Mouse (Mus musculus) heart, postnatal 10 days (tissue): ENCODE measurements at regions not wholly inside any gene's neighbourhood (a gene's known extent, or its start where the extent isn't known, plus 50 kb on each side); places are given as distances from the start of the nearest gene placed in this dataset.

Source experiments
- DNase-seq, 2 experiments: peaks; one replicate each; pipeline ENCODE4 v3.0.0; 2021
- intact Hi-C: fragments of 180-260 bp; cut with DNase I; formaldehyde crosslinking; loops from one replicate; pipeline ENCODE4 v1.15.1; 2025

- intact Hi-C loops, result loop anchor here (1.0 kb wide), 1 partner anchor 206 kb away; no protein-coding TSS in a partner anchor
- DNase-seq, result peak; percentile 6 to 18
Observed at GRCm38 (mm10) chrX:143462632-143463031, 55.8 kb upstream of the Pak3 start.

- intact Hi-C loops, result loop anchor here (10.0 kb wide), 1 partner anchor 174 kb away; no protein-coding TSS in a partner anchor
- DNase-seq, result peak in 1 of 2 experiments; percentile 10
Observed at GRCm38 (mm10) chrX:143448636-143449346, 54.7 kb upstream of the Chrdl1 start.

DNA sequence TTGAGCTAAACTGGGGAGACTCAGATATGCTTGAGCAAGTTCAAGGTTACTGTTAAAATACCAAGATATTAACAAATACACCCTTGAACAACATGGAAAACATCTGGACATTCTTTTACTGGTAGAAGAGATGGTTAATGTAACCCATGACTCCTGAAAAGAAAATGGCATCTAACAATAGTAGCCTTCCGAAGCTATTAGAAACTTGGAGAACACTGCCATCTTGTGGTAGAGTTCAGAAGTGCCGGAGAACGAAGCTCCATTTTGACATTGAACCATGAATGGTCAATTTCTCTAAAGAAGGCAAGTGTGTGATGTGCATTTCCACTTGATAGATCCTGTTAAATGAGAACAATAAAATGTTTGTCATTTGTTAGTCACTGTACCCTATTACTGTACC lies 50.5 kb upstream of the Chrdl1 start:
- intact Hi-C loops, result loop anchor here (2.0 to 10.0 kb wide), 3 partner anchors 170 to 626 kb away; partner anchors contain the start of gene Rtl9
- peak; percentile 31 to 58 for DNase-seq
